Mouse (Mus musculus) forebrain, embryonic 15.5 days (tissue): Measurements from ENCODE around the gene Josd1. TPM values are rescaled to one million over a fixed set of nuclear protein-coding genes. Genes with fewer than 3 reads are reported as not detected.

Source experiments
- ATAC-seq: fragments of 200-750 bp; cut with Nextera tagmentation; replicated peaks from 2 replicates; pipeline ENCODE4 v1.8.0; 2017; ENCODE audit warnings: mild to moderate bottlenecking, moderate TSS enrichment, moderate library complexity
- H3K27ac ChIP-seq: fragments of 300-500 bp; sonication (generic); replicated peaks from 2 replicates; pipeline ENCODE4 v1.5.1; 2015; ENCODE audit warnings: mild to moderate bottlenecking, inconsistent platforms
- H3K27me3 ChIP-seq: fragments of 300-500 bp; sonication (generic); 2 replicates; pipeline ENCODE4 v1.6.1; 2015; ENCODE audit warnings: inconsistent platforms
- H3K36me3 ChIP-seq: fragments of 300-500 bp; sonication (generic); 2 replicates; pipeline ENCODE4 v1.6.1; 2015; ENCODE audit warnings: mild to moderate bottlenecking, inconsistent platforms
- H3K4me1 ChIP-seq: fragments of 300-500 bp; sonication (generic); 2 replicates; pipeline ENCODE4 v1.6.1; 2015; ENCODE audit warnings: inconsistent platforms
- H3K4me2 ChIP-seq: fragments of 300-500 bp; sonication (generic); replicated peaks from 2 replicates; pipeline ENCODE4 v1.6.1; 2015; ENCODE audit warnings: mild to moderate bottlenecking, inconsistent platforms
- H3K4me3 ChIP-seq: fragments of 300-500 bp; sonication (generic); 2 replicates; pipeline ENCODE4 v1.5.1; 2015; ENCODE audit warnings: mild to moderate bottlenecking, inconsistent platforms
- H3K9ac ChIP-seq: fragments of 300-500 bp; sonication (generic); replicated peaks from 2 replicates; pipeline ENCODE4 v1.6.1; 2015; ENCODE audit warnings: mild to moderate bottlenecking, inconsistent platforms
- H3K9me3 ChIP-seq: fragments of 300-500 bp; sonication (generic); 2 replicates; pipeline ENCODE4 v1.6.1; 2016; ENCODE audit warnings: inconsistent platforms
- WGBS: fragments of 180-500 bp; shearing (Covaris S2); methylation state at CpG from one replicate; pipeline ENCODE4 v1.1.7; 2015; ENCODE audit warnings: mixed read lengths; 5-methylcytosine and 5-hydroxymethylcytosine counted together
- polyA plus RNA-seq: library from polyadenylated mRNA; unstranded; fragments of >200 nt; fragmentation: Nextera tagmentation; extraction: Ambion mirVana; gene quantifications from 2 replicates; pipeline ENCODE4 v1.2.1, GENCODE M21; 2015

Gene Josd1
- polyA plus RNA-seq: 23.3 and 26.8 TPM in 2 replicates

GRCm38 (mm10) chr15:79687646-79688267 lies at the start of gene Josd1:
TSS of gene Josd1 (minus strand) at chr15:79687919.
- Histone ChIP-seq H3K9me3 (no peaks in the 10 kb centered on the region), H3K9ac (peak within 1 kb of the TSS; percentile 94), H3K4me2 (peak within 1 kb of the TSS; percentile 60), H3K4me3 (peak within 1 kb of the TSS; percentile 77), H3K4me1 (peaks cover 69% of the 10 kb centered on the region), H3K36me3 (no peaks in the 10 kb centered on the region), H3K27me3 (no peaks in the 10 kb centered on the region), H3K27ac (peak within 1 kb of the TSS; percentile 92)
- ATAC-seq: peak; percentile 49
- WGBS: under 1% methylated on average over 72 of the region's 72 CpGs

GRCm38 (mm10) chr15:79734311-79734710 lies 46.6 kb upstream of the Josd1 start:
- no peak for ATAC-seq
- 92% methylated on average over 8 of the region's 8 CpGs for WGBS
- H3K36me3 ChIP-seq: peaks cover 82% of the 10 kb centered on the region
- no peak overlapping the region for H3K9ac ChIP-seq
- H3K9me3 ChIP-seq: no peaks in the 10 kb centered on the region
- no peak overlapping the region for H3K4me3 ChIP-seq
- H3K4me2 ChIP-seq: no peak overlapping the region
- H3K27me3 ChIP-seq: no peaks in the 10 kb centered on the region
- no peak overlapping the region for H3K27ac ChIP-seq
- H3K4me1 ChIP-seq: peaks cover 8% of the 10 kb centered on the region; the same call in 1 of the 2 replicates

DNA sequence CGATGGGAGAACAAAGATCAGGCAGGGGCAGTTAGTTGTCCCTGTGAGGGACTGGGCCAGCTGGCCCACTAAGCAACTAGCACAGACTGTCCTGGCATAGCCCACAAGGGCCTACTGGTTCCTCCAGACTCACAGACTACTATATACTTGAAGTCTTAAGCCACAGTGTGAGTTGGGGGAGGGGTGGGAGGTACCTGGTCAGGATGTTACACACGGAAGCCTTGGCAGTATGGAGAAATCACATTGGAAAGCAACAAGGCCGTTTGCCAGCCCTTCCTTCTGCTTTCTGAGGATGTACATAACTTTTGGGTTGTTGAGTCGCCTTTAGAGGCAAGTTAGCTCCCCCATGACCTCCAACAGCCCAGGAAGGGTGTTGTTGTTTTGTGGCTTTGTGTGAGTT lies 45.9 kb upstream of the Josd1 start:
- H3K4me2 ChIP-seq: no peak overlapping the region
- ATAC-seq: no peak
- H3K4me1 ChIP-seq: peaks cover 4% of the 10 kb centered on the region; the same call in 1 of the 2 replicates
- WGBS: 85% methylated on average over 4 of the region's 4 CpGs
- H3K27ac ChIP-seq: no peak overlapping the region
- H3K9me3 ChIP-seq: no peaks in the 10 kb centered on the region
- no peak overlapping the region for H3K9ac ChIP-seq
- H3K4me3 ChIP-seq: no peak overlapping the region
- no peaks in the 10 kb centered on the region for H3K27me3 ChIP-seq
- H3K36me3 ChIP-seq: peaks cover 82% of the 10 kb centered on the region

GRCm38 (mm10) chr15:79733192-79733591 lies 45.5 kb upstream of the Josd1 start:
- Histone ChIP-seq H3K4me3 (no peak overlapping the region), H3K36me3 (peaks cover 82% of the 10 kb centered on the region)
- no peak for ATAC-seq

DNA sequence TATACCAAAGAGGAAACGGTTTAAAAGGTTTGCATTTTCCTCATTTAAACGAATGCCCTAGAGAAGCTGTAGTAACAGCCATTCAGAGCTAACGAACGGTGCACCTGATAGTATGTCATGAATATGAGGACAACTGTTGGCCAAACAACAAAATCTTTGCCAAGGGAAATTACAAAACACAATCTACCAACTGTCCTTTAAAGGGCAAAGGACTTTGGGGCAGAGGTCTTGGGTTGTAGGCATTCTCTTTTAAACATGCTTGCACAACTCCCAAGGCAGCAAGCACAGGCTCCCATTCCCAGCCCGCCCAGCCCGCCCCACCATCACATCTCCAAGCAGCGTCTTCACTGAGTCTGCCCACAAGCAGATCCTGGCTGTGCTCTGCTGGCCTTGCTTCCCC lies 43.8 kb upstream of the Josd1 start:
- Histone ChIP-seq H3K4me3 (no peak overlapping the region), H3K27me3 (no peaks in the 10 kb centered on the region), H3K27ac (no peak overlapping the region), H3K4me1 (no peaks in the 10 kb centered on the region), H3K36me3 (peaks cover 82% of the 10 kb centered on the region), H3K4me2 (no peak overlapping the region), H3K9ac (no peak overlapping the region), H3K9me3 (no peaks in the 10 kb centered on the region)
- no peak for ATAC-seq
- 64% methylated on average over 7 of the region's 7 CpGs for WGBS

More at GRCm38 (mm10) chr15:79733192-79733591, 45.5 kb upstream of the Josd1 start:
- Histone ChIP-seq H3K9ac (no peak overlapping the region), H3K4me1 (no peaks in the 10 kb centered on the region), H3K9me3 (no peaks in the 10 kb centered on the region), H3K4me2 (no peak overlapping the region), H3K27me3 (no peaks in the 10 kb centered on the region), H3K27ac (no peak overlapping the region)
- 97% methylated on average over 8 of the region's 8 CpGs for WGBS

DNA sequence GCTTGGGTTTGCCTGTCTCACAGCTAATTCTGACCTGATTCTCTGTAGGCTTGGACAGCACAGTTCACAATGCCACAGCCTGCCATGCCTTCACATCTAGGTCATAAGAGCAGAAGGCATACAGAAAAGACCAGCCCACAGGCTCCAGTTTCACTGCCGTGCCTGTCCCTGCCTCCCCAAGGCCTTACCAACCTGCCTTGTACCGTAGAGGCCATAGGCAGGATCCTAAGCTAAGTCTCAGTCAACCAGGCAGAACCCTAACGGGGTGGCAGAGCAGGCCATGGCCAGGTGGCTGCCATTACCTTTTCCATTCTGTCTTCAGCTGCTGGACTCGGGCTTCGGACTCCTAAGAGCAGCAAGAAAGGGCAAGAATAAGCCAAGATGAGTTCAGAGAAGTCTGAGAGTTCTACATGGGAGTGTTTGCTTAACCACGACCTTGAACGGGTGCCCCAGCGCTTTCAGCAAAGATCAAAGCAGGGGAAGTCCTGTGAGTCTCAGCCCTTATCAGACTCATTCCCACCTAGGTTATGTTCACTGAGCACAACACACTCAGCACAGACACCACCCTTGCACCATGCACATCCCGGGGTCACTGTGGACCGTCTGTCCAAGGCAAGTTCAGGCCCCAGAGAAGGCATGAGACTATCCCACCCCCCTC lies 41.1 kb upstream of the Josd1 start:
- Histone ChIP-seq H3K27me3 (no peaks in the 10 kb centered on the region), H3K4me2 (no peak overlapping the region), H3K27ac (no peak overlapping the region), H3K9me3 (no peaks in the 10 kb centered on the region), H3K4me1 (no peaks in the 10 kb centered on the region), H3K36me3 (peaks cover 80% of the 10 kb centered on the region), H3K9ac (no peak overlapping the region), H3K4me3 (no peak overlapping the region)
- 90% methylated on average over 10 of the region's 10 CpGs for WGBS
- no peak for ATAC-seq

DNA sequence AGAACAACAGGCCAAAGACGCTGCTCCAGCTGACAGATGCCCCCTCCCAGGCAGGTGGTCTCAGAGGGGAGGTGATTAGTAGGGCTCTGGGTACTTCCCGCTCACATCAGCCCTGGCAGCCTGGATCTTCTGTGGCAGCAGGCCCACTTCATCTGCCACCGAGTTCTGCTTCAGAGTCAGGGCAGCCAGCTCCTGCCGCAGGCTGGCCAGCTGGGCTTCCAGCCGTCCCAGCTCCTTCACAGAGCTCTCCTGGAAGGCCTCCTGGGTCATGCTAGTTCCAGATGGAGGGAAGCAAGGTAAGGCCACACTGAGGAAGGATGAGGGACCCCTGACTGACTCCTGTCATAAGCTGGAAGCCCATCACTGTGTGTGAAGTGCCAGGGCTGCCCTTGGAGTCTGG lies 40.6 kb upstream of the Josd1 start:
- H3K27me3 ChIP-seq: no peaks in the 10 kb centered on the region
- no peaks in the 10 kb centered on the region for H3K9me3 ChIP-seq
- H3K4me1 ChIP-seq: no peaks in the 10 kb centered on the region
- H3K4me2 ChIP-seq: no peak overlapping the region
- H3K36me3 ChIP-seq: peaks cover 75% of the 10 kb centered on the region
- H3K4me3 ChIP-seq: no peak overlapping the region
- H3K27ac ChIP-seq: no peak overlapping the region
- ATAC-seq: no peak
- 52% methylated on average over 5 of the region's 5 CpGs for WGBS
- H3K9ac ChIP-seq: no peak overlapping the region

DNA sequence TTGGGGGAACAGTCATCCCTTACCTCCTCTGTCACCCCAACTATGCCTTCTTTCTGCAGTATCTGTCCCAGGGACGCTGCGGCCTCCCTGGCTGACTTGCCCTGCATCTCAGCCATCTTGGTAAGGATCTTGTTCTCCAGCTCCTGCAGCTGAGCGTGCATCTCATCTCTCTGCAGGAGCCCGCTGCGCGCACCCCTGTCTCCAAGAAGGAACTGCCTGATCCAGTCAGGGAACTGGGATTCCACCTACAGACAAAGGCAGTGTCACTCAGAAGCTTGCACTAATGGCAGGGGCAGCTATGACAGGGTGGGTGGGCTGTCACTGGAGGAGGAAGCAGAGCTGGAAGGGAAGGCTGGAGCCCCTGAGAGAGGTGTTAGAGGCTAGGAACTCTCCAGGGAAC lies 40.1 kb upstream of the Josd1 start:
- Histone ChIP-seq H3K27me3 (no peaks in the 10 kb centered on the region), H3K9ac (no peak overlapping the region), H3K27ac (no peak overlapping the region), H3K4me2 (no peak overlapping the region), H3K4me3 (no peak overlapping the region), H3K36me3 (peaks cover 70% of the 10 kb centered on the region), H3K9me3 (no peaks in the 10 kb centered on the region), H3K4me1 (no peaks in the 10 kb centered on the region)
- ATAC-seq: no peak
- WGBS: 72% methylated on average over 6 of the region's 6 CpGs

GRCm38 (mm10) chr15:79725190-79725789 lies 37.6 kb upstream of the Josd1 start:
- Histone ChIP-seq H3K4me3 (no peak overlapping the region), H3K4me2 (no peak overlapping the region), H3K27me3 (no peaks in the 10 kb centered on the region), H3K9ac (no peak overlapping the region), H3K27ac (no peak overlapping the region), H3K9me3 (no peaks in the 10 kb centered on the region), H3K4me1 (no peaks in the 10 kb centered on the region), H3K36me3 (peaks cover 65% of the 10 kb centered on the region)
- no peak for ATAC-seq
- 89% methylated on average over 11 of the region's 11 CpGs for WGBS

- 0 out of 2 replicates have a peak, but pooled peaks have one; percentile 17 for ATAC-seq
- peaks cover 65% of the 10 kb centered on the region for H3K36me3 ChIP-seq
Observed at GRCm38 (mm10) chr15:79723439-79723838, 35.7 kb upstream of the Josd1 start.

GRCm38 (mm10) chr15:79720796-79721195 lies 33.1 kb upstream of the Josd1 start:
- 89% methylated on average over 4 of the region's 4 CpGs for WGBS
- no peak overlapping the region for H3K4me2 ChIP-seq
- H3K9ac ChIP-seq: no peak overlapping the region
- H3K9me3 ChIP-seq: no peaks in the 10 kb centered on the region
- H3K4me3 ChIP-seq: no peak overlapping the region
- no peak for ATAC-seq
- H3K27ac ChIP-seq: no peak overlapping the region
- no peaks in the 10 kb centered on the region for H3K4me1 ChIP-seq
- peaks cover 64% of the 10 kb centered on the region for H3K36me3 ChIP-seq
- H3K27me3 ChIP-seq: no peaks in the 10 kb centered on the region

More at GRCm38 (mm10) chr15:79723439-79723838, 35.7 kb upstream of the Josd1 start:
- no peak overlapping the region for H3K4me2 ChIP-seq
- H3K4me1 ChIP-seq: no peaks in the 10 kb centered on the region
- H3K9me3 ChIP-seq: no peaks in the 10 kb centered on the region
- H3K4me3 ChIP-seq: no peak overlapping the region
- H3K27me3 ChIP-seq: no peaks in the 10 kb centered on the region
- H3K27ac ChIP-seq: peak overlapping the region; percentile 34; the same call in 1 of the 2 replicates
- 28% methylated on average over 1 of the region's 1 CpGs for WGBS
- no peak overlapping the region for H3K9ac ChIP-seq

GRCm38 (mm10) chr15:79720267-79720666 lies 32.5 kb upstream of the Josd1 start:
- ATAC-seq: no peak
- WGBS: 90% methylated on average over 8 of the region's 8 CpGs
- peaks cover 63% of the 10 kb centered on the region for H3K36me3 ChIP-seq
- H3K27ac ChIP-seq: no peak overlapping the region
- no peaks in the 10 kb centered on the region for H3K27me3 ChIP-seq
- H3K4me2 ChIP-seq: no peak overlapping the region
- H3K4me3 ChIP-seq: no peak overlapping the region
- H3K4me1 ChIP-seq: no peaks in the 10 kb centered on the region
- H3K9ac ChIP-seq: no peak overlapping the region
- H3K9me3 ChIP-seq: no peaks in the 10 kb centered on the region
